ENCODE assay signal across 7 mouse cellular contexts in the genomic region with DNA sequence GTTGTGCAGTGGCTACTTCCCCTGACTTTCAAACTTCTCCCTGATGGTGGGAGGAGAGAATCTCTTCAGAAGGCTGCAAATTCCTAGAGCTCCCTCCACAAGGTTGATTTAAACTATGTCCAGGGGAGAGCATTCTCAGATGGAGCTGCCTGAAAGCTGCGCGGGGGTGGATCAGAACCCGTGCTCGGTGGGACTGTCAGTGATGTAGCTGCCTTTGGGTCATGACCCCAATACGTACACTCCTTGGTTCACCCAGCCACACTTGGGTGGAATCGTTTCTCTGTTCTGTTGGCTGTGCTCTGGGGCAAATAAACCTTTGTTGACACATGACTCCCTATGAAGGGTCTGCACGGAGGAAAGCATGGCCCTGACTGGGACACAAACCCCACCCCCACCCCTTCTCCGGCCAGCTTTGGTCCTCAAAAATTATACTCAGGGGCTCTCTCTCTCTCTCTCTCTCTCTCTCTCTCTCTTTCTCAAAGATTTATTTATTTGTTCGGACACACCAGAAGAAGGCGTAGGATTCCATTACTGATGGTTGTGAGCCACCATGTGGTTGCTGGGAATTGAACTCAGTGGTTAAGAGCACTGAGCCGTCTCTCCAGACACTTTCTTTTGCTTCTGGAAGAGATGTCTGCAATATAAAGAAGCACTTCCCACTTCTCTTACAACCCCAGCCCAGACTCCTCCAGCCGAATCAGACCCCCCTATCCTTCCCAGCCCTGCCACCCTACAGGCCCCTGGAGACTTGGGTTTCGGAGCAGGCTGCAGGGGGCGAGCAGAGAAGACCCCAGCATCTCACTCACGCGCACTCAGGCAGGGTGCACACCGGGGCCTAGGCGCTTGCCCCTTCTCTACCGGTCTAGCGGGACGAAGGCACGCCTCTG. TPM values are rescaled to one million over a fixed set of nuclear protein-coding genes. Genes with fewer than 3 reads are reported as not detected.
DNase-seq lines count a peak whose midpoint lies in the region; ATAC-seq and TF ChIP-seq lines count a peak whose summit lies in the region.

No protein-coding gene starts in this region.

- no peaks in the 10 kb centered on the region for H3K27me3 ChIP-seq in lung, postnatal 0 days (replicated peaks; ENCODE audit: insufficient read depth, low read length)
- no peaks in the 10 kb centered on the region for H3K27me3 ChIP-seq in embryonic facial prominence, embryonic 15.5 days
- H3K27me3 ChIP-seq in limb, embryonic 11.5 days (ENCODE audit: control insufficient read depth, insufficient read depth, low read length): no peaks in the 10 kb centered on the region
- no peaks in the 10 kb centered on the region for H3K27me3 ChIP-seq in neural tube, embryonic 15.5 days (replicated peaks)

- no peaks in the 10 kb centered on the region for H3K36me3 ChIP-seq in lung, postnatal 0 days (ENCODE audit: insufficient read depth, low read length)
- H3K36me3 ChIP-seq in embryonic facial prominence, embryonic 15.5 days: peaks cover 43% of the 10 kb centered on the region
- peaks cover 11% of the 10 kb centered on the region; the same call in 1 of the 2 replicates for H3K36me3 ChIP-seq in limb, embryonic 11.5 days (ENCODE audit: control insufficient read depth, insufficient read depth, low read length)
- H3K36me3 ChIP-seq in neural tube, embryonic 15.5 days: peaks cover 28% of the 10 kb centered on the region

- WGBS in lung, postnatal 0 days: 3% methylated on average over 22 of the region's 22 CpGs
- WGBS in embryonic facial prominence, embryonic 15.5 days: 5% methylated on average over 22 of the region's 22 CpGs
- WGBS in limb, embryonic 11.5 days: 6% methylated on average over 22 of the region's 22 CpGs
- 5% methylated on average over 22 of the region's 22 CpGs for WGBS in neural tube, embryonic 15.5 days

- no peaks in the 10 kb centered on the region for H3K9me3 ChIP-seq in lung, postnatal 0 days (ENCODE audit: low read length)
- H3K9me3 ChIP-seq in embryonic facial prominence, embryonic 15.5 days (replicated peaks): no peaks in the 10 kb centered on the region
- no peaks in the 10 kb centered on the region for H3K9me3 ChIP-seq in limb, embryonic 11.5 days (ENCODE audit: control insufficient read depth, low read length)
- no peaks in the 10 kb centered on the region for H3K9me3 ChIP-seq in neural tube, embryonic 15.5 days (replicated peaks)

- peak overlapping the region; percentile 85 for H3K4me2 ChIP-seq in lung, postnatal 0 days (replicated peaks; ENCODE audit: low read depth, low read length)
- H3K4me2 ChIP-seq in embryonic facial prominence, embryonic 15.5 days (replicated peaks): peak overlapping the region; percentile 77
- peak overlapping the region; percentile 81 for H3K4me2 ChIP-seq in limb, embryonic 11.5 days (ENCODE audit: low read depth, severe bottlenecking)
- H3K4me2 ChIP-seq in neural tube, embryonic 15.5 days: peak overlapping the region; percentile 81

- no peak for TF ChIP-seq EP300 in lung, postnatal 0 days (IDR thresholded peaks at IDR 0.05)

- H3K27ac ChIP-seq in lung, postnatal 0 days (ENCODE audit: low read length): peak overlapping the region; percentile 90
- peak overlapping the region; percentile 85 for H3K27ac ChIP-seq in embryonic facial prominence, embryonic 15.5 days (replicated peaks)
- H3K27ac ChIP-seq in limb, embryonic 11.5 days (replicated peaks; ENCODE audit: low read depth, low read length): 0 out of 2 replicates have a peak overlapping the region, but pooled peaks have one; percentile 21
- H3K27ac ChIP-seq in neural tube, embryonic 15.5 days (replicated peaks): peak overlapping the region; percentile 87

- H3K9ac ChIP-seq in lung, postnatal 0 days (replicated peaks; ENCODE audit: low read depth): peak overlapping the region; percentile 71
- peak overlapping the region; percentile 63 for H3K9ac ChIP-seq in embryonic facial prominence, embryonic 15.5 days
- peak overlapping the region; percentile 79 for H3K9ac ChIP-seq in limb, embryonic 11.5 days (ENCODE audit: low read length)
- H3K9ac ChIP-seq in neural tube, embryonic 15.5 days (replicated peaks): peak overlapping the region; percentile 86

- peak; percentile 6 for ATAC-seq in lung, postnatal 0 days
- ATAC-seq in embryonic facial prominence, embryonic 15.5 days (ENCODE audit: insufficient number of reproducible peaks, low FRiP score, low TSS enrichment, low read depth): no peak
- peak; percentile 69 for ATAC-seq in limb, embryonic 11.5 days (ENCODE audit: insufficient number of reproducible peaks, low FRiP score, low TSS enrichment, low read depth)
- ATAC-seq in neural tube, embryonic 15.5 days (ENCODE audit: low FRiP score): peak; percentile 2

- no peak for TF ChIP-seq CTCF in lung, postnatal 0 days (IDR thresholded peaks at IDR 0.05)

- DNase-seq in lung, postnatal 0 days (ENCODE audit: low spot score): no peak
- DNase-seq in lung, postnatal 4 days: no peak
- DNase-seq in limb, embryonic 11.5 days (ENCODE audit: low spot score): no peak
- no peak for DNase-seq in urinary bladder, postnatal 36 days (ENCODE audit: low spot score in 2 of 2)
- no peak for DNase-seq in gastrocnemius, postnatal 10 days

- peak overlapping the region; percentile 81 for H3K4me3 ChIP-seq in lung, postnatal 0 days (ENCODE audit: low read depth, low read length)
- peak overlapping the region; percentile 95 for H3K4me3 ChIP-seq in embryonic facial prominence, embryonic 15.5 days (replicated peaks)
- peak overlapping the region; percentile 83 for H3K4me3 ChIP-seq in limb, embryonic 11.5 days (ENCODE audit: low read depth, low read length)
- H3K4me3 ChIP-seq in neural tube, embryonic 15.5 days (replicated peaks): peak overlapping the region; percentile 90

- H3K4me1 ChIP-seq in lung, postnatal 0 days (ENCODE audit: insufficient read depth, low read depth, low read length): peaks cover 9% of the 10 kb centered on the region
- H3K4me1 ChIP-seq in embryonic facial prominence, embryonic 15.5 days: peaks cover 23% of the 10 kb centered on the region
- peaks cover 13% of the 10 kb centered on the region; the same call in 1 of the 2 replicates for H3K4me1 ChIP-seq in limb, embryonic 11.5 days (ENCODE audit: control insufficient read depth, insufficient read depth, low read length)
- H3K4me1 ChIP-seq in neural tube, embryonic 15.5 days: peaks cover 26% of the 10 kb centered on the region

RNA-seq across cellular contexts. Expression of gene Miip, which starts 0.8 kb away (rescaled TPM):
- polyA plus RNA-seq in lung, postnatal 0 days (2015; fragmentation: Nextera tagmentation; extraction: Ambion mirVana): 28.5 and 28.6 TPM in 2 replicates
- polyA plus RNA-seq in embryonic facial prominence, embryonic 15.5 days (2015; fragmentation: Nextera tagmentation; extraction: Ambion mirVana): 40.3 and 43.2 TPM in 2 replicates
- 33.2 and 34.1 TPM in 2 replicates for polyA plus RNA-seq in limb, embryonic 11.5 days (2014; fragmentation: Nextera tagmentation; extraction: Ambion mirVana)
- 36.8 and 41.5 TPM in 2 replicates for polyA plus RNA-seq in neural tube, embryonic 15.5 days (2015; fragmentation: Nextera tagmentation; extraction: Ambion mirVana)
- 1 to 10 TPM; 6.2 to 9.2 TPM for total RNA-seq in gastrocnemius, postnatal 10 days (2021)

RNA-seq across cellular contexts. Expression of gene Fv1, which starts 1.0 kb away (rescaled TPM):
- polyA plus RNA-seq in lung, postnatal 0 days (2015; fragmentation: Nextera tagmentation; extraction: Ambion mirVana): 1.9 and 2.4 TPM in 2 replicates
- polyA plus RNA-seq in embryonic facial prominence, embryonic 15.5 days (2015; fragmentation: Nextera tagmentation; extraction: Ambion mirVana): 9.1 and 10.9 TPM in 2 replicates
- polyA plus RNA-seq in limb, embryonic 11.5 days (2014; fragmentation: Nextera tagmentation; extraction: Ambion mirVana): 14.7 and 16.6 TPM in 2 replicates
- 9.5 and 11.4 TPM in 2 replicates for polyA plus RNA-seq in neural tube, embryonic 15.5 days (2015; fragmentation: Nextera tagmentation; extraction: Ambion mirVana)
- 1 to 10 TPM; 3.2 to 4.6 TPM for total RNA-seq in gastrocnemius, postnatal 10 days (2021)

RNA-seq across cellular contexts. Expression of gene Zfp933, which starts 19.6 kb away (rescaled TPM):
- 3.6 and 4.8 TPM in 2 replicates for polyA plus RNA-seq in lung, postnatal 0 days (2015; fragmentation: Nextera tagmentation; extraction: Ambion mirVana)
- polyA plus RNA-seq in embryonic facial prominence, embryonic 15.5 days (2015; fragmentation: Nextera tagmentation; extraction: Ambion mirVana): 4.6 and 5.3 TPM in 2 replicates
- 5.2 and 5.3 TPM in 2 replicates for polyA plus RNA-seq in limb, embryonic 11.5 days (2014; fragmentation: Nextera tagmentation; extraction: Ambion mirVana)
- 6.8 and 7.0 TPM in 2 replicates for polyA plus RNA-seq in neural tube, embryonic 15.5 days (2015; fragmentation: Nextera tagmentation; extraction: Ambion mirVana)
- 1 to 10 TPM; 7.2 to 8.5 TPM for total RNA-seq in gastrocnemius, postnatal 10 days (2021)

RNA-seq across cellular contexts. Expression of gene Mfn2, which starts 36.7 kb away (rescaled TPM):
- polyA plus RNA-seq in lung, postnatal 0 days (2015; fragmentation: Nextera tagmentation; extraction: Ambion mirVana): 19.7 and 22.5 TPM in 2 replicates
- 38.6 and 39.4 TPM in 2 replicates for polyA plus RNA-seq in embryonic facial prominence, embryonic 15.5 days (2015; fragmentation: Nextera tagmentation; extraction: Ambion mirVana)
- polyA plus RNA-seq in limb, embryonic 11.5 days (2014; fragmentation: Nextera tagmentation; extraction: Ambion mirVana): 20.7 and 23.7 TPM in 2 replicates
- 89.9 and 100 TPM in 2 replicates for polyA plus RNA-seq in neural tube, embryonic 15.5 days (2015; fragmentation: Nextera tagmentation; extraction: Ambion mirVana)
- 100 to 1,000 TPM; 254 to 282 TPM for total RNA-seq in gastrocnemius, postnatal 10 days (2021)

RNA-seq across cellular contexts. Expression of gene Zfp984, which starts 58.2 kb away (rescaled TPM):
- 6.8 and 8.0 TPM in 2 replicates for polyA plus RNA-seq in lung, postnatal 0 days (2015; fragmentation: Nextera tagmentation; extraction: Ambion mirVana)
- polyA plus RNA-seq in embryonic facial prominence, embryonic 15.5 days (2015; fragmentation: Nextera tagmentation; extraction: Ambion mirVana): 5.8 and 5.9 TPM in 2 replicates
- 9.5 and 9.6 TPM in 2 replicates for polyA plus RNA-seq in limb, embryonic 11.5 days (2014; fragmentation: Nextera tagmentation; extraction: Ambion mirVana)
- polyA plus RNA-seq in neural tube, embryonic 15.5 days (2015; fragmentation: Nextera tagmentation; extraction: Ambion mirVana): 4.0 and 6.3 TPM in 2 replicates
- 1 to 10 TPM; 1.5 to 2.3 TPM for total RNA-seq in gastrocnemius, postnatal 10 days (2021)

Comparison
In these comparisons a context has a peak if more than half of its experiments do, and no peak if none do; other contexts are left out.
1. H3K27ac ChIP-seq: peak in every context shown above with its lines; median percentile 90 in lung, postnatal 0 days; 87 in neural tube, embryonic 15.5 days; 85 in embryonic facial prominence, embryonic 15.5 days; 21 in limb, embryonic 11.5 days.